Mouse (Mus musculus) cerebellum, postnatal 14 days (tissue): ENCODE measurements at regions not wholly inside any gene's neighbourhood (a gene's known extent, or its start where the extent isn't known, plus 50 kb on each side); places are given as distances from the start of the nearest gene placed in this dataset.
A peak's percentile ranks its signal among the peaks of the same experiment; 100 is the strongest.

Experiments
- DNase-seq, 2 experiments: peaks; one replicate each; pipeline ENCODE4 v3.0.0; 2021; ENCODE audit warnings: mixed read lengths in 2 of 2

- no peak for DNase-seq
Observed at GRCm38 (mm10) chr4:55282474-55282873, 67.4 kb upstream of the Rad23b start.

GRCm38 (mm10) chr4:55284722-55285225 lies 65.1 kb upstream of the Rad23b start:
- no peak for DNase-seq

- no peak for DNase-seq
Observed at GRCm38 (mm10) chr4:55285641-55286040, 64.2 kb upstream of the Rad23b start.

GRCm38 (mm10) chr4:55288456-55288855 lies 61.4 kb upstream of the Rad23b start:
- no peak for DNase-seq

- DNase-seq, result peak; percentile 22 to 50
Observed at GRCm38 (mm10) chr4:55292277-55292676, 57.6 kb upstream of the Rad23b start.

GRCm38 (mm10) chr4:55292701-55293100 lies 57.1 kb upstream of the Rad23b start:
- peak; percentile 24 to 31 for DNase-seq

- no peak for DNase-seq
Observed at GRCm38 (mm10) chr4:55293347-55294079, 56.3 kb upstream of the Rad23b start.

- DNase-seq, result peak; percentile 52 to 53
Observed at GRCm38 (mm10) chr4:55294255-55294687, 55.6 kb upstream of the Rad23b start.

GRCm38 (mm10) chr4:55297841-55298240 lies 52.0 kb upstream of the Rad23b start:
- no peak for DNase-seq
